Mouse (Mus musculus) kidney, postnatal 0 days (tissue): ENCODE measurements around the gene Pax3. TPM values are rescaled to one million over a fixed set of nuclear protein-coding genes. Genes with fewer than 3 reads are reported as not detected.

Experiments used
- ATAC-seq: fragments of 200-750 bp; cut with Nextera tagmentation; replicated peaks from 2 replicates; pipeline ENCODE4 v1.8.0; 2017; ENCODE audit warnings: low read depth, moderate number of reproducible peaks, moderate TSS enrichment, moderate library complexity; ENCODE audit not compliant: low FRiP score
- DNase-seq: peaks from one replicate; pipeline ENCODE4 v3.0.0-alpha.2; 2016; ENCODE audit warnings: low spot score
- H3K27ac ChIP-seq: fragments of 300-500 bp; sonication (generic); 2 replicates; pipeline ENCODE4 v1.5.1; 2014; ENCODE audit warnings: mild to moderate bottlenecking
- H3K27me3 ChIP-seq: fragments of 300-500 bp; sonication (generic); 2 replicates; pipeline ENCODE4 v1.6.1; 2014; ENCODE audit warnings: low read length, mixed read lengths; ENCODE audit not compliant: insufficient read depth
- H3K36me3 ChIP-seq: fragments of 300-500 bp; sonication (generic); 2 replicates; pipeline ENCODE4 v1.6.1; 2014; ENCODE audit warnings: low read length, mixed read lengths; ENCODE audit not compliant: insufficient read depth
- H3K4me1 ChIP-seq: fragments of 300-500 bp; sonication (generic); replicated peaks from 2 replicates; pipeline ENCODE4 v1.6.1; 2014; ENCODE audit warnings: antibody characterized with exemption, low read length, mixed read lengths; ENCODE audit not compliant: insufficient read depth
- H3K4me2 ChIP-seq: fragments of 300-500 bp; sonication (generic); 2 replicates; pipeline ENCODE4 v1.6.1; 2014; ENCODE audit warnings: mild to moderate bottlenecking, low read length, moderate library complexity, mixed read lengths
- H3K4me3 ChIP-seq: fragments of 300-500 bp; sonication (generic); replicated peaks from 2 replicates; pipeline ENCODE4 v1.5.1; 2014; ENCODE audit warnings: low read depth, low read length
- H3K9ac ChIP-seq: fragments of 300-500 bp; sonication (generic); 2 replicates; pipeline ENCODE4 v1.6.1; 2014; ENCODE audit warnings: low read depth, low read length
- H3K9me3 ChIP-seq: fragments of 300-500 bp; sonication (generic); replicated peaks from 2 replicates; pipeline ENCODE4 v1.6.1; 2016; ENCODE audit warnings: low read length, inconsistent platforms, mixed read lengths
- CTCF ChIP-seq: IDR thresholded peaks from 2 replicates; pipeline ENCODE4 v1.5.1; 2016; ENCODE audit warnings: antibody characterized with exemption, low read depth, mild to moderate bottlenecking, moderate library complexity
- WGBS: fragments of 180-500 bp; shearing (Covaris S2); extraction: QIAGEN DNeasy Blood & Tissue Kit; methylation state at CpG from one replicate; pipeline ENCODE4 v1.1.7; 2014; 5-methylcytosine and 5-hydroxymethylcytosine counted together
- polyA plus RNA-seq: library from polyadenylated mRNA; unstranded; fragments of >200 nt; fragmentation: Nextera tagmentation; extraction: Ambion mirVana; gene quantifications from 2 replicates; pipeline ENCODE4 v1.2.1, GENCODE M21; 2015

The Pax3 gene
- polyA plus RNA-seq, 1 experiment from 2014 or later = not detected

DNA sequence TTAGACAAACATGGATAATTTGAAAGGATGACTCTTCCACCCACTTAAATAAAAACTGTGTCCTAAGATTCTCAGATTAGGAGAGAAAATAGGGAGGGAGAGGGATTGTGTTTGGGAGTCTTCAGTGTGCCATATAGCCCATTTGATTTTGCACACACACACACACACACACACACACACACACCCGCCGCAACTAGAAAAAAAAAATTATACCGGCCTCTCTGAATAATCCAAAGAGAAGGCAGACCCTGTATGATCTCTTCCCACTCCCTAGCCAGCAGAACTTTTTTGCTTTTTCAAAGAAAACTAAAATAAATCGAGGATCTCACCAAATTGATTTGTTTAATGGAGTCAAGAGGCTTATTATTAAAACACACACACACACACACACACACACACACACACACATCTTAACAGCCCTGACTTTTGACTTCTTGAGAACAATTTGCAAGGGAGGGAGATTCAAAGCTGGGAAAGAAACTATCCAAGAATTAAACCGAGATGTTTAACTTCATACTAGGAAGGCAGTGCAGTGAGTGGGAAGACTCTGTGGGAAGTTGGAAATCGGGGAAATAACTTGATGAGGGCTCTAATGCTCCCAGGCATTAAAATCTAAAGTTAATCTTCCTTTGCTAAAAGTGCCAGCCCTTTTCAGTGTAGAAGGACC, 2.4 kb downstream of the Pax3 start:
- peaks cover 87% of the 10 kb centered on the region for H3K27me3 ChIP-seq
- no peak overlapping the region for H3K4me3 ChIP-seq
- no peak for ATAC-seq
- no peaks in the 10 kb centered on the region for H3K36me3 ChIP-seq
- DNase-seq = no peak
- TF ChIP-seq CTCF = no peak
- WGBS = 15% methylated on average over 6 of the region's 6 CpGs
- H3K4me1 ChIP-seq = peaks cover 8% of the 10 kb centered on the region; the same call in 1 of the 2 replicates
- H3K9me3 ChIP-seq = no peaks in the 10 kb centered on the region
- no peak overlapping the region for H3K27ac ChIP-seq
- no peak overlapping the region for H3K9ac ChIP-seq
- no peak overlapping the region for H3K4me2 ChIP-seq

DNA sequence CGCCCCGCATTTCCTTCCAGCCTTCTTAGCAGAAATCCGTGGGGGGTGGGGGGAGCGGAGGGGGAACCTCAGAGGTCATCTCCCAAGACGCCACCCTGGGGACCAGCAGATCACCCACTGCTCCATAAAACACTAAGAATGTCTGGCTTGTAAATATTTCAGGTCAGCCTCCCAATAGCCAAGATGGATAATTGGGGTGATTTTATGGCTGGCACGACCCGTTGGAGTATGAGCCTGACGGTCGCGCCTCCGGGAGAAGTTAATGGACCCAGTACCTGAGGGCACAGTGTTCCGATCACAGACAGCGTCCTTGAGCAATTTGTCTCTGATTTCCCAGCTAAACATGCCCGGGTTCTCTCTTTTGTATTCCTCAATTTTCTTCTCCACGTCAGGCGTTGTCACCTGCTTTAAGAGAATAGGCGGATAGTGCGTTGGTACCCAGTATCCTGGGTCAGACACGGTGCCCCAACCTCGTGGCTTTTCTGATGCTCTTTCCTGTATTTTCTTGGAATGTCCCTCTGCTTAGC, 3.4 kb downstream of the Pax3 start:
- DNase-seq = no peak
- H3K36me3 ChIP-seq = no peaks in the 10 kb centered on the region
- TF ChIP-seq CTCF = no peak
- H3K27ac ChIP-seq = no peak overlapping the region
- 0 out of 2 replicates have a peak overlapping the region, but pooled peaks have one; percentile 5 for H3K4me2 ChIP-seq
- H3K27me3 ChIP-seq = peaks cover 86% of the 10 kb centered on the region
- no peak for ATAC-seq
- H3K4me3 ChIP-seq = no peak overlapping the region; the same call in 1 of the 2 replicates
- no peak overlapping the region for H3K9ac ChIP-seq
- WGBS = 6% methylated on average over 20 of the region's 20 CpGs
- H3K4me1 ChIP-seq = peaks cover 8% of the 10 kb centered on the region; the same call in 1 of the 2 replicates
- no peaks in the 10 kb centered on the region for H3K9me3 ChIP-seq

DNA sequence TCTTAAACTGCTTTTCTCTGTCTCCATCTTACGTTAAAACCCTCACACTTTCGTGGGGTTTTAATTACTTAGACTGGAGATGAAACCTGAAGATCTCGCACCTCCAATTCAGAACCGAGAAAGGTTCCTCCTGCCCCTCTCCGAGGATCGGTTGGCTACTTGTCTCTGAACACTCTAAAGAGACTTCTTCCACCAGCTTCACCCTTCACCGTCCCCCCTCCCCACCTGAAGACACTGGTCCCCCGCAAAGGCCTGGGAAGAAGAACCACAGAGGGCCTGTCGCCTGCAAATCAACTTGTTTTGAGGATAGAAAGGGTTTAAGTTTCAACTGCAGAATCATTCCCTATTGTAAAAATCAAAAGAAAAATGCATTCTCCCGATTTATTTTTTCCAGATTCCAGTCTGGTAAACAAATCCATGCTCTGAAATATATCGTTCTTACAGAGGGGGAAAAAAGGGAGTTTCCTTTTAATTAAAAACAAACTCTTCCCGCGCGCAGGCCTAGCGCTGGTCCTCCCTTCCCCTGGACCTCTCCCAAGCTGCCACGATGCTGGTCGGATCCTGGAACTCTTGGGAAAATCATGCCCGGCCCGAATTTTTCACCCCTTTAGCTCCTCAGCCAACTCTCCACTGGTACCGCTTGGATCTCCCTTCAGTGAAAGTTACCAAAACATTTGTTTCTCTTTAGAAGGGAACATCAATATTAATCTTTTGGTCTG, 4.0 kb downstream of the Pax3 start:
- no peak for TF ChIP-seq CTCF
- no peak overlapping the region for H3K4me2 ChIP-seq
- H3K27ac ChIP-seq = no peak overlapping the region
- 3% methylated on average over 20 of the region's 20 CpGs for WGBS
- H3K4me1 ChIP-seq = peaks cover 8% of the 10 kb centered on the region; the same call in 1 of the 2 replicates
- ATAC-seq = no peak
- H3K4me3 ChIP-seq = no peak overlapping the region
- H3K27me3 ChIP-seq = peaks cover 85% of the 10 kb centered on the region
- H3K9ac ChIP-seq = no peak overlapping the region
- no peaks in the 10 kb centered on the region for H3K9me3 ChIP-seq
- DNase-seq = no peak
- H3K36me3 ChIP-seq = no peaks in the 10 kb centered on the region

GRCm38 (mm10) chr1:78192217-78192735, 4.7 kb downstream of the Pax3 start:
- DNase-seq (no peak), ATAC-seq (no peak)
- 23% methylated on average over 19 of the region's 19 CpGs for WGBS
- Histone ChIP-seq H3K4me1 (peaks cover 8% of the 10 kb centered on the region; the same call in 1 of the 2 replicates), H3K36me3 (no peaks in the 10 kb centered on the region), H3K4me2 (no peak overlapping the region), H3K27ac (no peak overlapping the region), H3K9me3 (no peaks in the 10 kb centered on the region), H3K27me3 (peaks cover 82% of the 10 kb centered on the region), H3K4me3 (no peak overlapping the region), H3K9ac (no peak overlapping the region)
- TF ChIP-seq CTCF = no peak

DNA sequence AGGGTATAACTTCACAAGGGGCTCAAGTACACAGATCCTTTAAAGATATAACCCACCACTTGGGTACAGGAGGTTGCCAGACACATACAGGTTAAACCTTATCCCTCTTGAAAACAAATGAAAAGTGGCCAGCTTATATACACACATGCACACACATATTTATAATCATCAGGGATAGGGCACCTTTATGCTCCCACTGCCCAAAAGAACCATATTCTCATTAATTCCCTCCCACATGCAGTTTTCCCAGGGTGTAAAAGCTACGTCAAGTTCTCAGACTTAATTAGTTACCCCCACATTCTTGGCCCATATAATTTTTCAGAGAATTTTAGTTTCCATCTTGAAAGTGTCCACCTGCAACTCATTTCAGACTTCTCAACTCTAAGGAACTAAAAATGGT, 5.2 kb downstream of the Pax3 start:
- peaks cover 8% of the 10 kb centered on the region; the same call in 1 of the 2 replicates for H3K4me1 ChIP-seq
- no peaks in the 10 kb centered on the region for H3K9me3 ChIP-seq
- H3K9ac ChIP-seq = no peak overlapping the region
- H3K27me3 ChIP-seq = peaks cover 80% of the 10 kb centered on the region
- WGBS = 47% methylated on average over 1 of the region's 1 CpGs
- no peak overlapping the region for H3K27ac ChIP-seq
- no peak overlapping the region for H3K4me3 ChIP-seq
- H3K36me3 ChIP-seq = no peaks in the 10 kb centered on the region
- ATAC-seq = no peak
- no peak overlapping the region for H3K4me2 ChIP-seq
- DNase-seq = no peak
- no peak for TF ChIP-seq CTCF

DNA sequence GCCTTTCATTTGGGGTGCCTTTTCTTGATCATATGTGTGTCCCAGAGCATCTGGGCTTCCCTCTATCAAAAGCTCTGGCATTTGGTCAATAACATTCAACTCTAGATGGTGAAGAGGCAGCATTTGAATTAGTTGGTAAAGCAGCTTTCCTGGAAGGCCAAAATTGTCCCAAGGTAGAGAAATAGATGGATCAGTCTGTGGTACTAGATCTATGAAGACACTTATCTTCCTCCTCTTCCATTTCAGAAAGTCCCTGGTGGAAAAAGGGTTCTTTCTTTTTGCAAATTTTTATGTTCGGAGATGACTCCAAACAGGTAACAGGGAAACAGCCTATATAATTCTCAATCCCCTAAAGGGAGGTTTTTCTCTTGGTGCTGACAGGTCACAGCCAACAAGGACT, 5.6 kb downstream of the Pax3 start:
- TF ChIP-seq CTCF = no peak
- Histone ChIP-seq H3K36me3 (no peaks in the 10 kb centered on the region), H3K9me3 (no peaks in the 10 kb centered on the region), H3K4me1 (peaks cover 3% of the 10 kb centered on the region; the same call in 1 of the 2 replicates), H3K4me2 (no peak overlapping the region), H3K4me3 (no peak overlapping the region), H3K27ac (no peak overlapping the region), H3K9ac (no peak overlapping the region), H3K27me3 (peaks cover 83% of the 10 kb centered on the region)
- no peak for ATAC-seq
- no peak for DNase-seq
- WGBS = 89% methylated on average over 1 of the region's 1 CpGs
